ENCODE assay signal across 14 mouse cellular contexts in genomic region chr4:57842472-57843305, GRCm38 (mm10).
DNase-seq lines count a peak whose midpoint lies in the region; ATAC-seq and TF ChIP-seq lines count a peak whose summit lies in the region.
"Had no signal": no experiment of that assay in that cellular context is flagged by ENCODE, and none has a peak within 500 bp of the region (broad histone marks: within the 10 kb centered on the region; RNA-seq: fewer than 3 reads in every experiment).

No protein-coding gene starts in this region.

- no peaks in the 10 kb centered on the region for H3K9me3 ChIP-seq in lung, postnatal 0 days (ENCODE audit: low read length)
- H3K9me3 ChIP-seq: liver, embryonic 15.5 days had no signal

- intact Hi-C loops in gastrocnemius, adult 2 months (cut with DNase I) = no loop called here

- no peak overlapping the region for H3K4me2 ChIP-seq in lung, postnatal 0 days (replicated peaks; ENCODE audit: low read depth, low read length)
- H3K4me2 ChIP-seq: liver, embryonic 15.5 days; midbrain, embryonic 11.5 days had no signal

- 41% methylated on average over 11 of the region's 11 CpGs for WGBS in lung, postnatal 0 days
- 48% methylated on average over 11 of the region's 11 CpGs for WGBS in lung, adult 2 months

- no peak for TF ChIP-seq CTCF in gastrocnemius, adult 2 months (IDR thresholded peaks at IDR 0.05)
- TF ChIP-seq CTCF in lung, postnatal 0 days (IDR thresholded peaks at IDR 0.05) = no peak
- no peak for TF ChIP-seq CTCF in lung, adult 2 months (IDR thresholded peaks at IDR 0.05; ENCODE audit: insufficient read depth, low read length)

- H3K27ac ChIP-seq in gastrocnemius, adult 2 months = peak overlapping the region; percentile 92
- H3K27ac ChIP-seq in lung, postnatal 0 days (ENCODE audit: low read length) = peak overlapping the region; percentile 68
- H3K27ac ChIP-seq: liver, embryonic 15.5 days had no signal

- no peaks in the 10 kb centered on the region for H3K36me3 ChIP-seq in lung, postnatal 0 days (ENCODE audit: insufficient read depth, low read length)
- H3K36me3 ChIP-seq: liver, embryonic 15.5 days had no signal

- no peak for TF ChIP-seq POLR2A in lung, adult 2 months (IDR thresholded peaks at IDR 0.05; ENCODE audit: borderline replicate concordance, extremely low read depth, low read depth, low read length)

- peaks cover 13% of the 10 kb centered on the region for H3K4me1 ChIP-seq in lung, postnatal 0 days (ENCODE audit: insufficient read depth, low read depth, low read length)
- H3K4me1 ChIP-seq in lung, adult 2 months (ENCODE audit: control insufficient read depth, insufficient read depth, low read length) = peaks cover 25% of the 10 kb centered on the region

- H3K27me3 ChIP-seq in lung, postnatal 0 days (replicated peaks; ENCODE audit: insufficient read depth, low read length) = no peaks in the 10 kb centered on the region
- H3K27me3 ChIP-seq: liver, embryonic 15.5 days had no signal

- no peak for DNase-seq in gastrocnemius, adult 2 months
- DNase-seq in gastrocnemius, adult 8-10 months (ENCODE audit: low spot score in 2 of 2) = no peak
- DNase-seq in lung, postnatal 0 days (ENCODE audit: low spot score) = peak; percentile 84
- no peak for DNase-seq in lung, adult 2 months
- DNase-seq in kidney, adult 8-10 months = peak; percentile 38 to 57
- no peak for DNase-seq in right cerebral cortex, postnatal 4 days
- no peak for DNase-seq in MN1 (ENCODE audit: low spot score)
- no peak for DNase-seq in retina, postnatal 1 day
- DNase-seq: adrenal gland, postnatal 10 days; B cell, adult 2 months; cerebellum, adult 11 months had no signal

- H3K9ac ChIP-seq in lung, postnatal 0 days (replicated peaks; ENCODE audit: low read depth) = no peak overlapping the region
- H3K9ac ChIP-seq: liver, embryonic 15.5 days had no signal

- TF ChIP-seq EP300 in lung, postnatal 0 days (IDR thresholded peaks at IDR 0.05) = peak; percentile 94

- ATAC-seq in lung, postnatal 0 days = peak; percentile 40

- no peak overlapping the region for H3K4me3 ChIP-seq in gastrocnemius, adult 2 months
- no peak overlapping the region for H3K4me3 ChIP-seq in lung, postnatal 0 days (ENCODE audit: low read depth, low read length)
- no peak overlapping the region for H3K4me3 ChIP-seq in lung, adult 2 months (replicated peaks; ENCODE audit: extremely low read depth, low read depth, low read length)
- H3K4me3 ChIP-seq: erythroblast, embryonic 14.5 days; liver, embryonic 15.5 days had no signal

Comparison
In these comparisons a context has a peak if more than half of its experiments do, and no peak if none do; other contexts are left out.
1. DNase-seq: peak in lung, postnatal 0 days (single experiment) and kidney, adult 8-10 months (2 of 2); none in gastrocnemius, adult 2 months (single experiment), gastrocnemius, adult 8-10 months (0 of 2), lung, adult 2 months (single experiment), right cerebral cortex, postnatal 4 days (single experiment), MN1 (single experiment) and retina, postnatal 1 day (single experiment).